Mouse (Mus musculus) bone marrow, adult 2 months (tissue): Measurements from ENCODE around the gene Adgrl4.

Source experiments
- CTCF ChIP-seq: fragments of 200-500 bp; IDR thresholded peaks from 2 replicates; pipeline ENCODE4 v1.5.1; 2011; ENCODE audit warnings: low read length, control low read depth; ENCODE audit not compliant: control insufficient read depth, insufficient read depth
- POLR2A ChIP-seq: fragments of 200-500 bp; IDR thresholded peaks from 2 replicates; pipeline ENCODE4 v1.6.1; 2011; ENCODE audit warnings: low read depth, mild to moderate bottlenecking, control low read depth, low read length, borderline replicate concordance; ENCODE audit not compliant: control insufficient read depth

DNA sequence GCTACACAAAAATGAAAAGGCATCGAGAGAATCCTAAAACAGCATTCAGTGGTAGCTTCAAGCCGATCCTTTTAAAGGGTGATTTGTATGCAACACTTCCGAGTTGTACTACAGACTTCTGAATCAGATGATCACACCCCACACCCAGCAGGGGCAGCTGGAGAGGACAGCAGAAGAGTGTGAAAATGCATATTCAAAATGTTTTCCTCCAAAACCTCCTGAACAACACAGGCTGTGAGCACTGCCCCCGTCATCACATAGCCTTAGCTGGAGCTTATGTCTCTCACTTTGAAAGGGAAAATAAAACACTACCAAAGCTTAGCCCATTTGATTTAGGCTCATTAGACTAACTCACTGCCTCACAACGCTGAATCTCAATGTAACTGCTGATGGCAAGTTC, 113.3 kb downstream of the Adgrl4 start:
- TF ChIP-seq POLR2A (no peak), CTCF (no peak)
